Mouse (Mus musculus): ENCODE measurements around the gene 7530416G11Rik. TPM values are rescaled to one million over a fixed set of nuclear protein-coding genes. Genes with fewer than 3 reads are reported as not detected.

The 7530416G11Rik gene
- polyA plus RNA-seq, 1 experiment from 2014 or later, result not detected

- Histone ChIP-seq H3K4me2 (no peak overlapping the region), H3K27ac (no peak overlapping the region), H3K9me3 (replicated peaks) (no peaks in the 10 kb centered on the region), H3K36me3 (no peaks in the 10 kb centered on the region), H3K4me1 (replicated peaks) (peaks cover 6% of the 10 kb centered on the region; the same call in 1 of the 2 replicates), H3K9ac (no peak overlapping the region), H3K27me3 (peaks cover 16% of the 10 kb centered on the region), H3K4me3 (replicated peaks) (no peak overlapping the region)
- DNase-seq (no peak), ATAC-seq (ENCODE audit: low read depth) (no peak)
- 48% methylated on average over 4 of the region's 4 CpGs for WGBS (ENCODE audit: insufficient replicate concordance)
Observed at GRCm38 (mm10) chr15:85519438-85519837, 16.4 kb upstream of the 7530416G11Rik start.

GRCm38 (mm10) chr15:85507370-85508014 is 4.5 kb upstream of the 7530416G11Rik start:
- Histone ChIP-seq H3K9me3 (replicated peaks) (no peaks in the 10 kb centered on the region), H3K4me2 (no peak overlapping the region), H3K27me3 (no peaks in the 10 kb centered on the region), H3K4me3 (replicated peaks) (no peak overlapping the region), H3K36me3 (no peaks in the 10 kb centered on the region), H3K27ac (no peak overlapping the region), H3K4me1 (replicated peaks) (no peaks in the 10 kb centered on the region), H3K9ac (no peak overlapping the region)
- ATAC-seq (ENCODE audit: low read depth) (no peak), DNase-seq (no peak)
- 68% methylated on average over 32 of the region's 32 CpGs for WGBS (ENCODE audit: insufficient replicate concordance)

GRCm38 (mm10) chr15:85506680-85507079 is 3.7 kb upstream of the 7530416G11Rik start:
- DNase-seq, result no peak
- Histone ChIP-seq H3K27me3 (no peaks in the 10 kb centered on the region), H3K9me3 (replicated peaks) (no peaks in the 10 kb centered on the region), H3K4me2 (no peak overlapping the region), H3K36me3 (no peaks in the 10 kb centered on the region), H3K4me1 (replicated peaks) (no peaks in the 10 kb centered on the region), H3K4me3 (replicated peaks) (no peak overlapping the region), H3K27ac (no peak overlapping the region), H3K9ac (no peak overlapping the region)
- 5% methylated on average over 1 of the region's 1 CpGs for WGBS (ENCODE audit: insufficient replicate concordance)
- ATAC-seq (ENCODE audit: low read depth), result no peak

DNA sequence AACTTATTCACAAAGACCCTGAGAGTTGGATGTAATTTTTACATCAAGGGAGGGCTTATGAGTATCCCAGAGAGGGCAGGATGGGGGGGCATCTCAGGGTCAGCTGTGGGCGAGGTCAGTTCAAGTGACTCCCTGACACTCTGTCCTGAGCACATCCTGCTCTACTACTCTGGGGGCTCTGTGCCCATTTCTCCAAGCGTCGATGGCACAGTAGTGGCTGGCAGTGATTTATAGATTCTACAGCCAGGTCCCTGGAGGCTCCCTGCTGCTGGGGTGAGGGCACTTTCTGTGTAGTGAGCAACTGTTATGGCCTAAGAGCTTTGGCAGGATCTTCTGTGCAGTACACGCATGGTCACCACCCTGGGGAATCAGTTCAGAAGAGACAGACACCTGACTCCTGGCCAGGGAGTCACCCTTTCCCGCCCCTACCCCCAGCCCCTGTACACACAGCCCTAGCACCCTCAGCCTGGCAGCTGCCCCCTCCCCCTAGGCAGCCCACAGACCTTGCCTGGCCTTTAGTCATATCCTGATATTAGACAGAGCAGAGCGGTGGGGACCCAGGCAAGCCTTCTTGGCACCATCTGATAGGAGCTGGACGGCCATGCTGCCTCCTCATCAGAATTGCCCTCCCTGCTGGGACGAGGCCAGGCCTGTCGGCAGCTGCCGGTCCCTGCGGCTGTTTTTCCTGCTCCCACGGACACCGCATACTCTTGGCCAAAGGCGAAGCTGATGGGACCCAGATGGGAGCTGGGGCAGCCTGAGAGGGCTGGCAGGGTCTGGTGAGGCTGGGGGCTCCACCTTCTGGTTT is 2.3 kb upstream of the 7530416G11Rik start:
- Histone ChIP-seq H3K9me3 (replicated peaks) (no peaks in the 10 kb centered on the region), H3K9ac (no peak overlapping the region), H3K4me3 (replicated peaks) (no peak overlapping the region), H3K36me3 (no peaks in the 10 kb centered on the region), H3K4me2 (no peak overlapping the region), H3K4me1 (replicated peaks) (no peaks in the 10 kb centered on the region), H3K27me3 (no peaks in the 10 kb centered on the region), H3K27ac (no peak overlapping the region)
- DNase-seq (no peak), ATAC-seq (ENCODE audit: low read depth) (no peak)
- 67% methylated on average over 14 of the region's 14 CpGs for WGBS (ENCODE audit: insufficient replicate concordance)

- WGBS (ENCODE audit: insufficient replicate concordance), result 71% methylated on average over 10 of the region's 10 CpGs
- ATAC-seq (ENCODE audit: low read depth) (no peak), DNase-seq (no peak)
- H3K9ac ChIP-seq, result no peak overlapping the region
- H3K27ac ChIP-seq, result no peak overlapping the region
- no peaks in the 10 kb centered on the region for H3K4me1 ChIP-seq (replicated peaks)
- peaks cover 7% of the 10 kb centered on the region; the same call in 1 of the 2 replicates for H3K27me3 ChIP-seq
- H3K36me3 ChIP-seq, result no peaks in the 10 kb centered on the region
- H3K9me3 ChIP-seq (replicated peaks), result no peaks in the 10 kb centered on the region
- H3K4me2 ChIP-seq, result no peak overlapping the region
- no peak overlapping the region for H3K4me3 ChIP-seq (replicated peaks)
Observed at GRCm38 (mm10) chr15:85500267-85500666, 2.8 kb downstream of the 7530416G11Rik start.

- WGBS (ENCODE audit: insufficient replicate concordance), result 51% methylated on average over 10 of the region's 10 CpGs
- Histone ChIP-seq H3K27ac (no peak overlapping the region), H3K4me3 (replicated peaks) (no peak overlapping the region), H3K4me1 (replicated peaks) (no peaks in the 10 kb centered on the region), H3K9me3 (replicated peaks) (no peaks in the 10 kb centered on the region), H3K27me3 (peaks cover 25% of the 10 kb centered on the region), H3K36me3 (no peaks in the 10 kb centered on the region), H3K9ac (no peak overlapping the region), H3K4me2 (no peak overlapping the region)
- DNase-seq, result no peak
- ATAC-seq (ENCODE audit: low read depth), result no peak
Observed at GRCm38 (mm10) chr15:85497981-85498475, 5.0 kb downstream of the 7530416G11Rik start.

DNA sequence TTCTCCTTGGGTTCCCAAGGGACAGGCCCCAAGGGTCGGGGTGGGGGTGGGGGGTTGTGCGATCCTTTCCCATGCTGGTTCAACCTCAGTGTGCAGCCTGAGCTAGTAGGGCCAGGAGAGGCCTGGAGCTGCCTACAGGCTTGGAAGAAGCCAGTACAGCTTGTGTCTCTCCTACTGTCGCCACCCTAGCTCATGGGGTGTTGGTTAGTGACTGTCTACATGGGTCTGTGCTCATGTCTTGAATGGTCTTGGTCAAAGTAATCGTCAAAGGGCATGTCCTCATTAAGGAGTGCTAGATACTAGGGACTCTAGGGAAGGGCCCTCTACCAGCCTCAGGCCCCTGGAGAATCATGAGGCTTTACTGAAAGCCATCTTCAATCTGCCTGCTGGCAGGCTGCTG is 5.5 kb downstream of the 7530416G11Rik start:
- ATAC-seq (ENCODE audit: low read depth), result no peak

DNA sequence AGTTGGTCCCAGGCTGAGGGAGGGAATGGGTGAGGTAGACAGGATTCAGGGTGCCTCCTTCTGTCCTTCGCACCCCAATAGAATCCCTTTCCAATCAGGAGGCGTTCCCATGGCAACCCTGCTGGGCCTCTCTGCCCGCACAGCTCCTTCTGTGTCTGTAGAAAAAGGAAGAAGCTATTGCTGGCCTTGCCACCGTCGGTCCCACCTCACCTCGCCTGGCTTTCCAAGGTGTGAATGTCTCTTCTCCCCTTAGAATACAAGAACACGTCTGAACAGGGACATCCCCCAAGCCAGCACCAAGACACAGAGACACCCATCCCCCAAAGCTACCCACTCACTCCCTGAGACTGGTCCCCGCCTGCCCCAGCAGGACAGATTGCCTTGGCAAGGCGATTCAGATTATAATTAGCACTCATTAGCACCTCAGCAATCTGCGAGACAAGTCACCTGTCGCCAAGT is 8.8 kb downstream of the 7530416G11Rik start:
- no peak for ATAC-seq (ENCODE audit: low read depth)
- no peaks in the 10 kb centered on the region for H3K9me3 ChIP-seq (replicated peaks)
- H3K9ac ChIP-seq, result no peak overlapping the region
- no peak overlapping the region for H3K4me3 ChIP-seq (replicated peaks)
- no peak for DNase-seq
- 7% methylated on average over 11 of the region's 11 CpGs for whole genome bisulfite sequencing (ENCODE audit: insufficient replicate concordance)
- H3K27me3 ChIP-seq, result peaks cover 32% of the 10 kb centered on the region
- no peak overlapping the region for H3K4me2 ChIP-seq
- no peaks in the 10 kb centered on the region for H3K36me3 ChIP-seq
- H3K27ac ChIP-seq, result no peak overlapping the region
- H3K4me1 ChIP-seq (replicated peaks), result no peaks in the 10 kb centered on the region

More for the DNA sequence above, 5.5 kb downstream of the 7530416G11Rik start:
- Histone ChIP-seq H3K4me1 (replicated peaks) (no peaks in the 10 kb centered on the region), H3K9ac (no peak overlapping the region), H3K27me3 (peaks cover 25% of the 10 kb centered on the region), H3K4me3 (replicated peaks) (no peak overlapping the region), H3K9me3 (replicated peaks) (no peaks in the 10 kb centered on the region), H3K27ac (no peak overlapping the region), H3K4me2 (no peak overlapping the region), H3K36me3 (no peaks in the 10 kb centered on the region)
- DNase-seq, result no peak
- 62% methylated on average over 4 of the region's 4 CpGs for WGBS (ENCODE audit: insufficient replicate concordance)

GRCm38 (mm10) chr15:85489751-85490150 is 13.3 kb downstream of the 7530416G11Rik start:
- Histone ChIP-seq H3K4me3 (replicated peaks) (no peak overlapping the region), H3K9me3 (replicated peaks) (no peaks in the 10 kb centered on the region), H3K27ac (no peak overlapping the region), H3K36me3 (no peaks in the 10 kb centered on the region), H3K9ac (no peak overlapping the region), H3K4me1 (replicated peaks) (no peaks in the 10 kb centered on the region), H3K27me3 (peaks cover 25% of the 10 kb centered on the region), H3K4me2 (no peak overlapping the region)
- no peak for DNase-seq
- ATAC-seq (ENCODE audit: low read depth), result no peak
- WGBS (ENCODE audit: insufficient replicate concordance), result 66% methylated on average over 7 of the region's 7 CpGs

DNA sequence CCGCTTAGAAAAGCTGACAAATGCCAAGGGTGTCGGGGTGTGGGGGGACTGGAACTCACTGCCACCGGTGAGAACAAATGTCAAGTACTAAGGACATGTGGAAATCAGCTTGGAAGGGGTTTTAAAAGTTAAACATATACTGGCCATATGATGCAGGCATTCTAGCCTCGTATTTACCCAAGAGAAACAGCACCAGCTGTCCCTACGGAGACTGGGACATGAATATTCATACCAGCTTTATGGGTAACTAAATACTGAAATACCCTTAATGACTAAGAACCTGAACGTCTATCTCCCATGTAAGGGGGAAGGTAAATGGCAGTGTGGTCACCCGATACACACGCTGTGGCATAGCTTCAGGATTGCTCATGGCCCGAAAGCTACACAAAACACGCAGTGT is 14.1 kb downstream of the 7530416G11Rik start:
- H3K9me3 ChIP-seq (replicated peaks), result no peaks in the 10 kb centered on the region
- no peak overlapping the region for H3K27ac ChIP-seq
- H3K4me3 ChIP-seq (replicated peaks), result no peak overlapping the region
- no peak for ATAC-seq (ENCODE audit: low read depth)
- no peaks in the 10 kb centered on the region for H3K36me3 ChIP-seq
- DNase-seq, result no peak
- H3K9ac ChIP-seq, result no peak overlapping the region
- no peak overlapping the region for H3K4me2 ChIP-seq
- peaks cover 17% of the 10 kb centered on the region for H3K27me3 ChIP-seq
- no peaks in the 10 kb centered on the region for H3K4me1 ChIP-seq (replicated peaks)
- 67% methylated on average over 10 of the region's 10 CpGs for WGBS (ENCODE audit: insufficient replicate concordance)

DNA sequence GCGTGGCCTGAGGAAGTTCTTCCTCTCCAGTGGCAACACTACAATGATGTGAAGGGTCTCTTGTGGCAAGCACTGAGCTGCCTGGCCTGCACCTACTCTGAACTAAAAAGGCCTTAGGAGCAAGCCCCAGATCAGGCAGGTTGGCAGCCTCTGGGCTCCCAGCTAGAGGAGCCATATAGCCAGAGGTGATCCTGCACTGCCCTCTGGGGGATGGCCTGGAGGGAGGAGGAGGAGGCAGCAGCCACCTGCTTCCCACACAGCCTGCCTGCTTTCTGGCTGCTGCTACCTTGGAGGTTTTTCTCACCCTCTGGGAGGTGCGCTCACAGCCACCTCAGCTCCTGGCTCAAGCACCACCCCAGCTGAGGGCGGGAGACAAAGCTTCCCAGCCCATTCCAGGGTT is 22.4 kb downstream of the 7530416G11Rik start:
- no peak for ATAC-seq (ENCODE audit: low read depth)

More for the DNA sequence above, 22.4 kb downstream of the 7530416G11Rik start:
- Histone ChIP-seq H3K9ac (no peak overlapping the region), H3K4me3 (replicated peaks) (no peak overlapping the region), H3K9me3 (replicated peaks) (no peaks in the 10 kb centered on the region), H3K36me3 (no peaks in the 10 kb centered on the region), H3K27me3 (no peaks in the 10 kb centered on the region), H3K4me1 (replicated peaks) (no peaks in the 10 kb centered on the region), H3K4me2 (no peak overlapping the region), H3K27ac (no peak overlapping the region)
- no peak for DNase-seq
- 38% methylated on average over 3 of the region's 3 CpGs for WGBS (ENCODE audit: insufficient replicate concordance)
